Mouse (Mus musculus): ENCODE results near the gene Fyco1. TPM values are rescaled to one million over a fixed set of nuclear protein-coding genes. Genes with fewer than 3 reads are reported as not detected.
A peak's percentile ranks its signal among the peaks of the same experiment; 100 is the strongest.

Gene Fyco1
- 15.0 and 15.2 TPM in 2 replicates for polyA plus RNA-seq (2016; fragmentation: Nextera tagmentation; extraction: Ambion mirVana)

GRCm38 (mm10) chr9:123851713-123852448 is at the start of gene Fyco1:
Gene Fyco1, minus strand, starts transcription at chr9:123851899.
- no peaks in the 10 kb centered on the region for H3K9me3 ChIP-seq
- no peaks in the 10 kb centered on the region for H3K27me3 ChIP-seq
- H3K4me3 ChIP-seq (replicated peaks): peak within 1 kb of the TSS; percentile 69
- peaks cover 12% of the 10 kb centered on the region; the same call in 1 of the 2 replicates for H3K4me1 ChIP-seq (replicated peaks)
- peak; percentile 97 for ATAC-seq (ENCODE audit: insufficient number of reproducible peaks, insufficient read depth, low FRiP score, low TSS enrichment, low read depth)
- H3K4me2 ChIP-seq: peak within 1 kb of the TSS; percentile 71
- peak within 1 kb of the TSS; percentile 74 for H3K9ac ChIP-seq (replicated peaks)
- no peaks in the 10 kb centered on the region for H3K36me3 ChIP-seq
- H3K27ac ChIP-seq: peak within 1 kb of the TSS; percentile 97
- under 1% methylated on average over 47 of the region's 47 CpGs for WGBS

GRCm38 (mm10) chr9:123872049-123872448 is 20.4 kb upstream of the Fyco1 start:
- H3K27ac ChIP-seq: no peak overlapping the region
- ATAC-seq (ENCODE audit: insufficient number of reproducible peaks, insufficient read depth, low FRiP score, low TSS enrichment, low read depth): no peak
- H3K4me1 ChIP-seq (replicated peaks): no peaks in the 10 kb centered on the region
- WGBS: 69% methylated on average over 4 of the region's 4 CpGs
- H3K9ac ChIP-seq (replicated peaks): no peak overlapping the region
- no peak overlapping the region for H3K4me2 ChIP-seq
- no peaks in the 10 kb centered on the region for H3K36me3 ChIP-seq
- H3K4me3 ChIP-seq (replicated peaks): no peak overlapping the region
- no peaks in the 10 kb centered on the region for H3K9me3 ChIP-seq
- H3K27me3 ChIP-seq: no peaks in the 10 kb centered on the region

- ATAC-seq (ENCODE audit: insufficient number of reproducible peaks, insufficient read depth, low FRiP score, low TSS enrichment, low read depth): no peak
- no peaks in the 10 kb centered on the region for H3K36me3 ChIP-seq
- no peaks in the 10 kb centered on the region for H3K27me3 ChIP-seq
- H3K4me2 ChIP-seq: no peak overlapping the region
- 50% methylated on average over 5 of the region's 6 CpGs for WGBS
- no peaks in the 10 kb centered on the region for H3K4me1 ChIP-seq (replicated peaks)
- H3K9ac ChIP-seq (replicated peaks): no peak overlapping the region
- no peaks in the 10 kb centered on the region for H3K9me3 ChIP-seq
- no peak overlapping the region for H3K27ac ChIP-seq
- no peak overlapping the region for H3K4me3 ChIP-seq (replicated peaks)
Measured at GRCm38 (mm10) chr9:123869167-123869784, 17.6 kb upstream of the Fyco1 start.

GRCm38 (mm10) chr9:123863641-123864040 is 11.9 kb upstream of the Fyco1 start:
- Histone ChIP-seq H3K27ac (no peak overlapping the region), H3K27me3 (no peaks in the 10 kb centered on the region), H3K4me3 (replicated peaks) (no peak overlapping the region), H3K4me2 (no peak overlapping the region), H3K4me1 (replicated peaks) (no peaks in the 10 kb centered on the region), H3K9ac (replicated peaks) (no peak overlapping the region), H3K36me3 (no peaks in the 10 kb centered on the region), H3K9me3 (no peaks in the 10 kb centered on the region)
- WGBS: 81% methylated on average over 1 of the region's 1 CpGs
- no peak for ATAC-seq (ENCODE audit: insufficient number of reproducible peaks, insufficient read depth, low FRiP score, low TSS enrichment, low read depth)

- Histone ChIP-seq H3K4me2 (no peak overlapping the region), H3K4me3 (replicated peaks) (no peak overlapping the region), H3K36me3 (no peaks in the 10 kb centered on the region), H3K4me1 (replicated peaks) (no peaks in the 10 kb centered on the region), H3K27me3 (no peaks in the 10 kb centered on the region), H3K9me3 (no peaks in the 10 kb centered on the region), H3K27ac (no peak overlapping the region), H3K9ac (replicated peaks) (no peak overlapping the region)
- ATAC-seq (ENCODE audit: insufficient number of reproducible peaks, insufficient read depth, low FRiP score, low TSS enrichment, low read depth): no peak
- WGBS: 93% methylated on average over 1 of the region's 1 CpGs
Measured at GRCm38 (mm10) chr9:123862895-123863616, 11.4 kb upstream of the Fyco1 start.

GRCm38 (mm10) chr9:123861929-123862328 is 10.2 kb upstream of the Fyco1 start, which contains the start of gene Xcr1:
Gene Xcr1, minus strand, starts transcription at chr9:123862029.
- 79% methylated on average over 9 of the region's 9 CpGs for WGBS
- no peak within 1 kb of the TSS for H3K27ac ChIP-seq
- H3K4me3 ChIP-seq (replicated peaks): no peak within 1 kb of the TSS
- no peaks in the 10 kb centered on the region for H3K27me3 ChIP-seq
- H3K4me2 ChIP-seq: no peak within 1 kb of the TSS
- no peak within 1 kb of the TSS for H3K9ac ChIP-seq (replicated peaks)
- no peaks in the 10 kb centered on the region for H3K9me3 ChIP-seq
- ATAC-seq (ENCODE audit: insufficient number of reproducible peaks, insufficient read depth, low FRiP score, low TSS enrichment, low read depth): no peak
- H3K36me3 ChIP-seq: no peaks in the 10 kb centered on the region
- no peaks in the 10 kb centered on the region for H3K4me1 ChIP-seq (replicated peaks)

GRCm38 (mm10) chr9:123856836-123857235 is 5.1 kb upstream of the Fyco1 start:
- Histone ChIP-seq H3K4me3 (replicated peaks) (no peak overlapping the region), H3K9me3 (no peaks in the 10 kb centered on the region), H3K27ac (no peak overlapping the region), H3K9ac (replicated peaks) (no peak overlapping the region), H3K4me1 (replicated peaks) (no peaks in the 10 kb centered on the region), H3K27me3 (no peaks in the 10 kb centered on the region), H3K36me3 (no peaks in the 10 kb centered on the region), H3K4me2 (no peak overlapping the region)
- no peak for ATAC-seq (ENCODE audit: insufficient number of reproducible peaks, insufficient read depth, low FRiP score, low TSS enrichment, low read depth)
- WGBS: 93% methylated on average over 2 of the region's 2 CpGs

GRCm38 (mm10) chr9:123852449-123853390 is 1.0 kb upstream of the Fyco1 start:
- Histone ChIP-seq H3K36me3 (no peaks in the 10 kb centered on the region), H3K27me3 (no peaks in the 10 kb centered on the region), H3K4me2 (peak overlapping the region; percentile 56), H3K4me3 (replicated peaks) (peak overlapping the region; percentile 31), H3K4me1 (replicated peaks) (peaks cover 12% of the 10 kb centered on the region; the same call in 1 of the 2 replicates), H3K9ac (replicated peaks) (no peak overlapping the region), H3K9me3 (no peaks in the 10 kb centered on the region), H3K27ac (no peak overlapping the region)
- ATAC-seq (ENCODE audit: insufficient number of reproducible peaks, insufficient read depth, low FRiP score, low TSS enrichment, low read depth): no peak
- WGBS: 68% methylated on average over 5 of the region's 5 CpGs

- WGBS: under 1% methylated on average over 27 of the region's 27 CpGs
- Histone ChIP-seq H3K27me3 (no peaks in the 10 kb centered on the region), H3K4me1 (replicated peaks) (peaks cover 12% of the 10 kb centered on the region; the same call in 1 of the 2 replicates), H3K36me3 (no peaks in the 10 kb centered on the region), H3K4me3 (replicated peaks) (peak overlapping the region; percentile 69), H3K4me2 (peak overlapping the region; percentile 71), H3K9me3 (no peaks in the 10 kb centered on the region), H3K27ac (peak overlapping the region; percentile 97), H3K9ac (replicated peaks) (peak overlapping the region; percentile 74)
- peak; percentile 90 for ATAC-seq (ENCODE audit: insufficient number of reproducible peaks, insufficient read depth, low FRiP score, low TSS enrichment, low read depth)
Measured at GRCm38 (mm10) chr9:123851062-123851712, 512 bp downstream of the Fyco1 start.

GRCm38 (mm10) chr9:123850705-123851061 is 1.0 kb downstream of the Fyco1 start:
- WGBS: 2% methylated on average over 2 of the region's 2 CpGs

More at GRCm38 (mm10) chr9:123850705-123851061, 1.0 kb downstream of the Fyco1 start:
- Histone ChIP-seq H3K9me3 (no peaks in the 10 kb centered on the region), H3K4me3 (replicated peaks) (peak overlapping the region; percentile 69), H3K9ac (replicated peaks) (peak overlapping the region; percentile 74), H3K4me2 (peak overlapping the region; percentile 71), H3K27me3 (no peaks in the 10 kb centered on the region), H3K27ac (peak overlapping the region; percentile 97; the same call in 1 of the 2 replicates), H3K36me3 (no peaks in the 10 kb centered on the region), H3K4me1 (replicated peaks) (peaks cover 12% of the 10 kb centered on the region; the same call in 1 of the 2 replicates)
- no peak for ATAC-seq (ENCODE audit: insufficient number of reproducible peaks, insufficient read depth, low FRiP score, low TSS enrichment, low read depth)
